Comparison of ENCODE assay signal across 10 mouse cellular contexts in the genomic region with DNA sequence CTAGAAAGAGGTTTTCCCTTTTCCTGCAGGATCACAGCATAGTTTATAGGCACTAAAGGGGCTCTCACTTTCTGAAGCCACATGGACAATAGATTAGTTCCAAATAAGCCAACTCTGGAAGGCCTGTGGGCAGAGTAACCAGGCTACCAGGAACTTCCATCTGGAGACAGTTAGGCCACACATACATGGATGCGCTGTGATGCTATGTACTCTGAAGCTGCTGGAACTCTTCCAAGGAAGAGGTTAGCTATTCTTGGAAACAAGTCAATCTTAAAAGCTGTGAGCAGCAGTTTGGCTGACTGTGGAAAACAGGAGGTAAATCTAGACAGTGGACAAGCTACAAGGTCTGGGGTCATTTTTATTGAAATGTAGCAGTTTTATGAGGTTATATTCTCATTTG. TPM values are rescaled to one million over a fixed set of nuclear protein-coding genes. Genes with fewer than 3 reads are reported as not detected.
DNase-seq lines count a peak whose midpoint lies in the region; ATAC-seq and TF ChIP-seq lines count a peak whose summit lies in the region.
"Had no signal": no experiment of that assay in that cellular context is flagged by ENCODE, and none has a peak within 500 bp of the region (broad histone marks: within the 10 kb centered on the region; RNA-seq: fewer than 3 reads in every experiment).

No protein-coding gene starts in this region.

- H3K4me1 ChIP-seq in embryonic facial prominence, embryonic 11.5 days (ENCODE audit: control insufficient read depth, insufficient read depth, low read length), result no peaks in the 10 kb centered on the region
- H3K4me1 ChIP-seq in embryonic facial prominence, embryonic 10.5 days, result peaks cover 36% of the 10 kb centered on the region
- peaks cover 16% of the 10 kb centered on the region; the same call in 1 of the 2 replicates for H3K4me1 ChIP-seq in lung, embryonic 14.5 days (ENCODE audit: insufficient read depth)
- peaks cover 50% of the 10 kb centered on the region for H3K4me1 ChIP-seq in heart, embryonic 16.5 days (ENCODE audit: control insufficient read depth, insufficient read depth, low read length)
- H3K4me1 ChIP-seq in limb, embryonic 15.5 days, result peaks cover 17% of the 10 kb centered on the region; the same call in 1 of the 2 replicates

- no peak for ATAC-seq in embryonic facial prominence, embryonic 11.5 days (replicated peaks; ENCODE audit: insufficient number of reproducible peaks, low FRiP score, low TSS enrichment, low read depth)
- ATAC-seq in lung, embryonic 14.5 days (ENCODE audit: insufficient read depth), result peak; percentile 91
- ATAC-seq in heart, embryonic 16.5 days (replicated peaks; ENCODE audit: extremely low read depth, insufficient read depth, low FRiP score), result peak; percentile 55; the same call in 1 of the 2 replicates
- peak; percentile 75; the same call in 1 of the 2 replicates for ATAC-seq in limb, embryonic 15.5 days (ENCODE audit: insufficient number of reproducible peaks, low FRiP score, low TSS enrichment, low read depth)

- no peak overlapping the region for H3K4me2 ChIP-seq in embryonic facial prominence, embryonic 11.5 days (ENCODE audit: low read depth, low read length)
- H3K4me2 ChIP-seq in lung, embryonic 14.5 days, result no peak overlapping the region
- H3K4me2 ChIP-seq in heart, embryonic 16.5 days (ENCODE audit: low read depth, low read length), result peak overlapping the region; percentile 17; the same call in 1 of the 2 replicates
- H3K4me2 ChIP-seq in limb, embryonic 15.5 days, result no peak overlapping the region
- H3K4me2 ChIP-seq: liver, embryonic 11.5 days; neural tube, embryonic 13.5 days had no signal

- no peaks in the 10 kb centered on the region for H3K36me3 ChIP-seq in embryonic facial prominence, embryonic 11.5 days (replicated peaks; ENCODE audit: control insufficient read depth, insufficient read depth, low read depth, low read length)
- H3K36me3 ChIP-seq in embryonic facial prominence, embryonic 10.5 days (replicated peaks), result no peaks in the 10 kb centered on the region
- no peaks in the 10 kb centered on the region for H3K36me3 ChIP-seq in lung, embryonic 14.5 days (ENCODE audit: insufficient read depth)
- no peaks in the 10 kb centered on the region; the same call in 1 of the 2 replicates for H3K36me3 ChIP-seq in heart, embryonic 16.5 days (ENCODE audit: control insufficient read depth, insufficient read depth)
- H3K36me3 ChIP-seq in limb, embryonic 15.5 days, result no peaks in the 10 kb centered on the region
- H3K36me3 ChIP-seq: neural tube, embryonic 13.5 days had no signal

- H3K27me3 ChIP-seq in embryonic facial prominence, embryonic 11.5 days (ENCODE audit: control insufficient read depth, insufficient read depth, low read length), result no peaks in the 10 kb centered on the region
- no peaks in the 10 kb centered on the region for H3K27me3 ChIP-seq in embryonic facial prominence, embryonic 10.5 days (replicated peaks; ENCODE audit: low read depth, poor library complexity, severe bottlenecking)
- no peaks in the 10 kb centered on the region for H3K27me3 ChIP-seq in lung, embryonic 14.5 days (ENCODE audit: insufficient read depth, low read length)
- H3K27me3 ChIP-seq in heart, embryonic 16.5 days (ENCODE audit: control insufficient read depth, insufficient read depth, low read length), result no peaks in the 10 kb centered on the region
- H3K27me3 ChIP-seq in limb, embryonic 15.5 days, result no peaks in the 10 kb centered on the region
- H3K27me3 ChIP-seq: neural tube, embryonic 13.5 days had no signal

- H3K9me3 ChIP-seq in embryonic facial prominence, embryonic 11.5 days (replicated peaks; ENCODE audit: control insufficient read depth, low read length), result no peaks in the 10 kb centered on the region
- no peaks in the 10 kb centered on the region for H3K9me3 ChIP-seq in embryonic facial prominence, embryonic 10.5 days
- no peaks in the 10 kb centered on the region for H3K9me3 ChIP-seq in lung, embryonic 14.5 days (ENCODE audit: low read depth, low read length)
- H3K9me3 ChIP-seq in heart, embryonic 16.5 days (replicated peaks; ENCODE audit: control insufficient read depth, low read length), result no peaks in the 10 kb centered on the region
- no peaks in the 10 kb centered on the region for H3K9me3 ChIP-seq in limb, embryonic 15.5 days
- H3K9me3 ChIP-seq: neural tube, embryonic 13.5 days had no signal

- TF ChIP-seq CTCF in lung, embryonic 14.5 days (IDR thresholded peaks at IDR 0.05; ENCODE audit: low read depth), result no peak

- H3K9ac ChIP-seq in embryonic facial prominence, embryonic 11.5 days (replicated peaks; ENCODE audit: low read length), result no peak overlapping the region
- no peak overlapping the region for H3K9ac ChIP-seq in lung, embryonic 14.5 days
- H3K9ac ChIP-seq in heart, embryonic 16.5 days (ENCODE audit: low read length), result no peak overlapping the region; the same call in 1 of the 2 replicates
- no peak overlapping the region for H3K9ac ChIP-seq in limb, embryonic 15.5 days
- H3K9ac ChIP-seq: neural tube, embryonic 13.5 days had no signal

- WGBS in embryonic facial prominence, embryonic 11.5 days, result 38% methylated on average over 1 of the region's 1 CpGs
- WGBS in embryonic facial prominence, embryonic 10.5 days, result 67% methylated on average over 1 of the region's 1 CpGs
- WGBS in lung, embryonic 14.5 days, result 26% methylated on average over 1 of the region's 1 CpGs
- WGBS in heart, embryonic 16.5 days, result 10% methylated on average over 1 of the region's 1 CpGs
- WGBS in limb, embryonic 15.5 days, result 12% methylated on average over 1 of the region's 1 CpGs

- no peak overlapping the region for H3K4me3 ChIP-seq in embryonic facial prominence, embryonic 11.5 days (ENCODE audit: low read depth, low read length)
- no peak overlapping the region for H3K4me3 ChIP-seq in embryonic facial prominence, embryonic 10.5 days
- H3K4me3 ChIP-seq in lung, embryonic 14.5 days (ENCODE audit: low read depth, low read length), result no peak overlapping the region
- H3K4me3 ChIP-seq in heart, embryonic 16.5 days (ENCODE audit: low read length), result no peak overlapping the region
- H3K4me3 ChIP-seq in limb, embryonic 15.5 days, result no peak overlapping the region
- H3K4me3 ChIP-seq: neural tube, embryonic 13.5 days had no signal

- peak; percentile 55 for DNase-seq in embryonic facial prominence, embryonic 11.5 days (ENCODE audit: low spot score)
- no peak for DNase-seq in embryonic facial prominence, embryonic 10.5 days (ENCODE audit: low spot score)
- peak; percentile 96 for DNase-seq in lung, embryonic 14.5 days
- no peak for DNase-seq in lung, postnatal 4 days
- DNase-seq in ovary, postnatal 36 days (ENCODE audit: low spot score), result no peak
- DNase-seq in testis, postnatal 10 days (ENCODE audit: low spot score), result no peak

- no peak overlapping the region for H3K27ac ChIP-seq in embryonic facial prominence, embryonic 11.5 days (replicated peaks; ENCODE audit: low read depth, low read length)
- no peak overlapping the region for H3K27ac ChIP-seq in embryonic facial prominence, embryonic 10.5 days (replicated peaks)
- peak overlapping the region; percentile 90 for H3K27ac ChIP-seq in lung, embryonic 14.5 days (ENCODE audit: low read depth)
- H3K27ac ChIP-seq in heart, embryonic 16.5 days (ENCODE audit: low read length), result peak overlapping the region; percentile 94
- peak overlapping the region; percentile 58; the same call in 1 of the 2 replicates for H3K27ac ChIP-seq in limb, embryonic 15.5 days

RNA-seq across cellular contexts. Expression of a gene that starts 46.9 kb away (rescaled TPM):
- 24.0 and 24.6 TPM in 2 replicates for polyA plus RNA-seq in embryonic facial prominence, embryonic 11.5 days (2014; fragmentation: Nextera tagmentation; extraction: Ambion mirVana)
- 21.3 and 24.7 TPM in 2 replicates for polyA plus RNA-seq in embryonic facial prominence, embryonic 10.5 days (2016; fragmentation: Nextera tagmentation; extraction: Ambion mirVana)
- 51.9 and 52.6 TPM in 2 replicates for polyA plus RNA-seq in lung, embryonic 14.5 days (2014; fragmentation: Nextera tagmentation; extraction: Ambion mirVana)
- 42.4 and 53.8 TPM in 2 replicates for polyA plus RNA-seq in heart, embryonic 16.5 days (2015; fragmentation: Nextera tagmentation; extraction: Ambion mirVana)
- 21.7 and 25.2 TPM in 2 replicates for polyA plus RNA-seq in limb, embryonic 15.5 days (2015; fragmentation: Nextera tagmentation; extraction: Ambion mirVana)

Comparison
In these comparisons a context has a peak if more than half of its experiments do, and no peak if none do; other contexts are left out.
1. DNase-seq: peak in embryonic facial prominence, embryonic 11.5 days (single experiment) and lung, embryonic 14.5 days (single experiment); none in embryonic facial prominence, embryonic 10.5 days (single experiment), lung, postnatal 4 days (0 of 2), ovary, postnatal 36 days (single experiment) and testis, postnatal 10 days (single experiment).
2. H3K27ac ChIP-seq: peak in lung, embryonic 14.5 days (single experiment), heart, embryonic 16.5 days (single experiment) and limb, embryonic 15.5 days (single experiment); none in embryonic facial prominence, embryonic 11.5 days (single experiment) and embryonic facial prominence, embryonic 10.5 days (single experiment).